Mouse (Mus musculus) intestine, embryonic 16.5 days (tissue): ENCODE data around the gene Fars2. TPM values are rescaled to one million over a fixed set of nuclear protein-coding genes. Genes with fewer than 3 reads are reported as not detected.

Experiments
- ATAC-seq: fragments of 200-750 bp; cut with Nextera tagmentation; 2 replicates; pipeline ENCODE4 v1.8.0; 2017; ENCODE audit warnings: moderate TSS enrichment, moderate library complexity
- H3K27ac ChIP-seq: fragments of 300-500 bp; sonication (generic); 2 replicates; pipeline ENCODE4 v1.5.1; 2014; ENCODE audit warnings: mild to moderate bottlenecking, low read length
- H3K27me3 ChIP-seq: fragments of 300-500 bp; sonication (generic); replicated peaks from 2 replicates; pipeline ENCODE4 v1.6.1; 2014; ENCODE audit warnings: low read length, control low read depth, mixed read lengths; ENCODE audit not compliant: control insufficient read depth, insufficient read depth
- H3K36me3 ChIP-seq: fragments of 300-500 bp; sonication (generic); 2 replicates; pipeline ENCODE4 v1.6.1; 2014; ENCODE audit warnings: low read length, control low read depth; ENCODE audit not compliant: control insufficient read depth, insufficient read depth
- H3K4me1 ChIP-seq: fragments of 300-500 bp; sonication (generic); 2 replicates; pipeline ENCODE4 v1.6.1; 2014; ENCODE audit warnings: low read length, control low read depth, mixed read lengths; ENCODE audit not compliant: control insufficient read depth, insufficient read depth
- H3K4me2 ChIP-seq: fragments of 300-500 bp; sonication (generic); 2 replicates; pipeline ENCODE4 v1.6.1; 2014; ENCODE audit warnings: low read depth, low read length, control low read depth
- H3K4me3 ChIP-seq: fragments of 300-500 bp; sonication (generic); 2 replicates; pipeline ENCODE4 v1.5.1; 2014; ENCODE audit warnings: mild to moderate bottlenecking, low read length
- H3K9ac ChIP-seq: fragments of 300-500 bp; sonication (generic); 2 replicates; pipeline ENCODE4 v1.6.1; 2014; ENCODE audit warnings: low read depth, low read length
- H3K9me3 ChIP-seq: fragments of 300-500 bp; sonication (generic); 2 replicates; pipeline ENCODE4 v1.6.1; 2016; ENCODE audit warnings: low read length, control low read depth; ENCODE audit not compliant: control insufficient read depth
- WGBS: fragments of 180-500 bp; shearing (Covaris S2); extraction: QIAGEN DNeasy Blood & Tissue Kit; methylation state at CpG from one replicate; pipeline ENCODE4 v1.1.7; 2014; 5-methylcytosine and 5-hydroxymethylcytosine counted together
- polyA plus RNA-seq: library from polyadenylated mRNA; unstranded; fragments of >200 nt; fragmentation: Nextera tagmentation; extraction: Ambion mirVana; gene quantifications from 2 replicates; pipeline ENCODE4 v1.2.1, GENCODE M21; 2015

Gene Fars2
- polyA plus RNA-seq, 1 experiment from 2014 or later: 48.2 TPM

DNA sequence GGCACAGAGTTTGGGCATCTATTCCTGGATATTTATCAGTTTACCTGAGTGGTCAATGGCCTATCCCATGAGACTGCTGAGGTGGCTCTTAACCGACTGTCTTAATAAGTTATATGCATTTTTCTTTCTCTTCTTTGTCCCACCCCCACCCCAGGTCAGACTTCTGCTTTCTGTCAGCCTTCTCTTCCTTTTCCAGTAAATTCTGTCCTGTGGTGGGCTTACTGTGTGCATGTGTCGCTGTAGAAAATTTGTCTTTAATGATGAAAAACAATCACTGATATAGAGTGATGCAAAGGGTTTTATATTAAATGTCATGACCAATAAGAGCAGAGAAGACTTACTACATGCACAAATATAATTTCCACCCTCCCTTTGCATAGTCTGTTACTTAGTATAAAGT is 85.3 kb downstream of the Fars2 start:
- Histone ChIP-seq H3K36me3 (no peaks in the 10 kb centered on the region), H3K9me3 (no peaks in the 10 kb centered on the region), H3K4me2 (no peak overlapping the region), H3K4me1 (no peaks in the 10 kb centered on the region), H3K27me3 (no peaks in the 10 kb centered on the region), H3K9ac (no peak overlapping the region), H3K4me3 (no peak overlapping the region), H3K27ac (no peak overlapping the region)
- ATAC-seq: no peak
- 73% methylated on average over 2 of the region's 2 CpGs for WGBS

DNA sequence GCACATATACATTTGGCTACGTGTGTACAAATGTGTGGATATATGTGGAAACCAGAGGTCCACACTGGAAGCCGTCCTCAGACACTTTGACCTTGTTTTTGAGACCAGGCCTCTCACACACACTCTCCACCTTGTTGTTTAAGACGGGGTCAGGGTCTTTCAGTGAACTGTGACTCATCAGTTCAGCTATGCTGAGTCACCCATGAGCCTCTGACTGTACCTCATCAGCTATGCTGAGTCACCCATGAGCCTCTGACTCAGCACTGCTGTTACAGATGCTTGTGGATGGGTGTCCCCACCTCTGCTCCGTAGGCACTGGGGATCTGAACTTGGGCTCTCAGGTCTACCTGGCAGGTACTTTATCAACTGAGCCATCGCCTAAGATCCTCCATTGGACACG is 85.8 kb downstream of the Fars2 start:
- H3K36me3 ChIP-seq: no peaks in the 10 kb centered on the region
- ATAC-seq: peak; percentile 63
- no peak overlapping the region for H3K27ac ChIP-seq
- no peaks in the 10 kb centered on the region for H3K27me3 ChIP-seq
- H3K9me3 ChIP-seq: no peaks in the 10 kb centered on the region
- no peak overlapping the region for H3K9ac ChIP-seq
- H3K4me2 ChIP-seq: no peak overlapping the region
- no peaks in the 10 kb centered on the region for H3K4me1 ChIP-seq
- no peak overlapping the region for H3K4me3 ChIP-seq
- WGBS: 81% methylated on average over 6 of the region's 6 CpGs

DNA sequence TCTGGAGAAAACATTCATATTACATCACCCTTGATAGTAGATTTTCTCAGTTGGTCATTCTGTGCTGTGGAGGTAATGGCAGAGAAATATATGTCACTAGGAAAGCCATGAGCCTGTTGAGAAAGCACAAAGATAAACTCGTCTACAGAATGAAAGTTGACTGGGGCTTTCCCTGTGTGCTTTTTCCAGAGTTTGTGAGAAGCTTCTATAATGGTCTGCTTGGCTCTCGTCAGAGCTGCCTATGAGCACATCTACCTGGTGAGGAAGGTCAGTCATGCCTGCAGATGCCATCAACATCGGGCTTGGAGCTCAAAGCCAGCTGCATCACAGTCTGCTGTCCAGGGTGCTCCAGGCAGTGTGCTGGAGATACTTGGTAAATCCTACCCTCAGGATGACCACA is 87.1 kb downstream of the Fars2 start:
- no peaks in the 10 kb centered on the region for H3K36me3 ChIP-seq
- 82% methylated on average over 3 of the region's 3 CpGs for WGBS
- H3K4me1 ChIP-seq: no peaks in the 10 kb centered on the region
- no peak for ATAC-seq
- no peak overlapping the region for H3K4me2 ChIP-seq
- H3K27me3 ChIP-seq: no peaks in the 10 kb centered on the region
- no peak overlapping the region for H3K9ac ChIP-seq
- no peaks in the 10 kb centered on the region for H3K9me3 ChIP-seq
- H3K4me3 ChIP-seq: no peak overlapping the region
- no peak overlapping the region for H3K27ac ChIP-seq

DNA sequence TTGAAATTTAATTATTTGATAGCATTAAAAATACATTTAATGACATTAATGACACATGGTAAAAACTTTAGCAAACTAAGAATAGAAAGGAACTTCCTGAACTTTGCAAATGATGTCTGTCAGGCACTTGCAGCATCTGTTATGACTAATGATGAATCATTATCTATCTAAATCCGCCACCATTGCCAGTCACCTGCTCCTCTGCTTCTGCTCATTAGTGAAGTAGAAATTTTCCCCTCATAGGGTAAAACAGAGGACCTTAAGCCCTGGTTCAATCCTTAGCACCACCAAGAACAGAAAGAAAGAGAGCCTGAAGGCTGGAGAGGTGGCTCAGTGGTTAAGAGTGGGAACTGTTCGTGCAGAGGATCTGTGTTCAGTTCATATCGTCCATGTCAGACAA is 93.8 kb downstream of the Fars2 start:
- no peaks in the 10 kb centered on the region for H3K4me1 ChIP-seq
- ATAC-seq: no peak
- WGBS: 91% methylated on average over 3 of the region's 3 CpGs

DNA sequence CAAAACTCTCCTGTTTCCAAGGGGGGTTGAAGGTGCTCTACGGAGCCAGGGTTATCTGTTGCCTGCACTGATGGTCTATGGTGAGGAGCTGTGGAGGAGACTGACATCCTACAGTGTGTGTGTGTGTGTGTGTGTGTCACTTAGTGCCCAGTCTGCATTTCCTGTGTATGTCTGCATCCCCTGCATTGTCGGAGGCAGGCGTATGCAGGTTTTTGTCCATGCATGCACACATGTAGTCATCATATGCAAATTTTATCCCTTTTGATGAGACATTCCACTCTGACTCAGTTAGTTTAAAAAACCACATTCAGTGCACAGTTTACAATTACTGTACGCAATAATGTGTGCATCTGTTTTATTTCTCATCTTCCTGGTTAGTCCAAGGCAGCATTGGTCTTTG is 96.8 kb downstream of the Fars2 start:
- Histone ChIP-seq H3K4me2 (no peak overlapping the region), H3K4me3 (no peak overlapping the region), H3K9me3 (no peaks in the 10 kb centered on the region), H3K9ac (no peak overlapping the region), H3K27ac (no peak overlapping the region), H3K36me3 (no peaks in the 10 kb centered on the region), H3K4me1 (no peaks in the 10 kb centered on the region), H3K27me3 (no peaks in the 10 kb centered on the region)
- no peak for ATAC-seq
- 81% methylated on average over 4 of the region's 4 CpGs for WGBS

More for the DNA sequence above, 93.8 kb downstream of the Fars2 start:
- no peaks in the 10 kb centered on the region for H3K9me3 ChIP-seq
- no peaks in the 10 kb centered on the region for H3K27me3 ChIP-seq
- H3K27ac ChIP-seq: no peak overlapping the region
- no peak overlapping the region for H3K4me3 ChIP-seq
- no peak overlapping the region for H3K9ac ChIP-seq
- no peaks in the 10 kb centered on the region for H3K36me3 ChIP-seq
- H3K4me2 ChIP-seq: no peak overlapping the region

DNA sequence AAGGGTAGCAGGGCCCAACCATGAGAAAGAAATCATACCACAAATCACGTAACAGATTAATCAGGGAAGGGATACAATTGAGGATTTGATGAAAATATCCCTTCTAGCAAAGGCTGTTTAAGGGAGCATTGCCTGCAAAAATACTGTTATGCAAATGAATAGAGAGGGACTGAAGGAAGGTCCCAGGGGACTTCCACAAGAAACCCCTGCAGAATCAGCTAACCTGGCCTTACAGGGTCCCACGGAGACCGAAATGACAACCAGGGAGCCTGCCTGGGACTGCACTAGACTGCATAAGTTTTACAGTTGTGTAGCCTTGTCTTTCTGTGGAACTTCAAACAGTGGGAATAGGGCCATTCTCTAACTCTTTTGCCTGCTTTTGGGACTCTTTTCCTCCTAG is 98.8 kb downstream of the Fars2 start:
- WGBS: 94% methylated on average over 3 of the region's 3 CpGs

DNA sequence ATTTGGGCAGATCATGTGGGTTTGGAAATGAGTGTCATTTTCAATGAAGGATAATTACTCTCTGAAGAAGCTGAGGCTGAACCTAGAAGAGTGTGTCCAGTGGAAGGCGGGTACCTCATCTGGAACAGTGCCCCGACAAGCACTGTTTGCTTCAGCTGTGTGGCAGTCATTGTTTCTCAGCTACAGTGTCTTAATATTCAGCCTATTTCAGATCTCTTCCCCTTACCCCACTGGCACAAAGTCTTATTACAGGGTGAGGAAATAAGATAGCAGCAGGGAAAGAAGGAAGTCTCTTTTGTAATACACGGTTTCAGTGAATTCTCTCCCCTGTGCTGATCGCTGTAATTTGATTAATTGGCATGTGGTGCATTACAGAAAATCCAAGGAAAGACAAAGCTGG is 101.1 kb downstream of the Fars2 start:
- H3K4me3 ChIP-seq: no peak overlapping the region
- ATAC-seq: no peak
- H3K9me3 ChIP-seq: no peaks in the 10 kb centered on the region
- no peaks in the 10 kb centered on the region for H3K27me3 ChIP-seq
- no peaks in the 10 kb centered on the region for H3K36me3 ChIP-seq
- H3K4me1 ChIP-seq: no peaks in the 10 kb centered on the region
- H3K27ac ChIP-seq: no peak overlapping the region
- WGBS: 70% methylated on average over 4 of the region's 4 CpGs
- no peak overlapping the region for H3K4me2 ChIP-seq
- no peak overlapping the region for H3K9ac ChIP-seq

More for the DNA sequence above, 98.8 kb downstream of the Fars2 start:
- ATAC-seq: no peak
- H3K36me3 ChIP-seq: no peaks in the 10 kb centered on the region
- no peaks in the 10 kb centered on the region for H3K9me3 ChIP-seq
- H3K9ac ChIP-seq: no peak overlapping the region
- H3K27me3 ChIP-seq: no peaks in the 10 kb centered on the region
- no peak overlapping the region for H3K27ac ChIP-seq
- H3K4me1 ChIP-seq: no peaks in the 10 kb centered on the region
- no peak overlapping the region for H3K4me3 ChIP-seq
- no peak overlapping the region for H3K4me2 ChIP-seq

DNA sequence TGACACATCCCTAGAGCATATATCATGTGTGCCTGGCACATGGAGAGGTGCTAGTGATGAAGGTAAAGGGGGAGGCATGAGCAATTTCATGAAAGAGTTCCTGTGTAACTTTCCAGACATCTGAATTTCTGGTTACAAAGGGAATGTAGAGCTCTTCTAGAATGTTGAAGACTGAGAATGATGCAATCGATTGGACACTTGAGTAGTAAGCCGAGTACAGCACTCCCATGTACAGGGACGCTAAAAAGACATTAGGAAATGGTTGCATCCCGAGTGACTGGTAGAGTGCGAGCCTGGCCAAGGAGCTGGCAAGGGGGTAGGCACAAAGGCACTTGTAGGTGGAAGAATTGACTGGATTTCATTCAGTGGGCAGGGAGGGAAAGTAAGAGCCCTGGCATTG is 102.3 kb downstream of the Fars2 start:
- ATAC-seq: no peak
- H3K36me3 ChIP-seq: no peaks in the 10 kb centered on the region
- H3K9me3 ChIP-seq: no peaks in the 10 kb centered on the region
- no peak overlapping the region for H3K4me3 ChIP-seq
- H3K4me2 ChIP-seq: no peak overlapping the region
- no peaks in the 10 kb centered on the region for H3K27me3 ChIP-seq
- H3K4me1 ChIP-seq: no peaks in the 10 kb centered on the region
- WGBS: 92% methylated on average over 5 of the region's 5 CpGs
- H3K9ac ChIP-seq: no peak overlapping the region
- no peak overlapping the region for H3K27ac ChIP-seq

DNA sequence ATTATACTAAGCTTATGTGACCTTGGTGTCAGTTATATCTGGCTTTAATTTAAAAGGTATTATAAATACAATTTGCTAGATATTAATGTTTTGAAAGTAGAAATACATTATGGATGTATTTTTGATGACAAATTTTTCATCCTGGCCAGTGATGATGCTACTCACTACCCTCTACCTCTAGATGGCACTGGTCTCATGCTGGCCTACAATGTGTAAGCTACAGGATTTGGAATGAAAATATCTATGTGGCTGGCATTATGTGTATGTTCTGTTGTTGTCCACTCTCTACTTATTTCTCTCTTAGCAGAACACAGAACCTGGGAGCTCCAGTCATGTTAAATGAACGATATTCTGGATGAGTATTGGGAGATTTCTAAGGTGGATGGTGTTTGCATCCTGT is 104.7 kb downstream of the Fars2 start:
- 88% methylated on average over 1 of the region's 1 CpGs for WGBS
- H3K4me1 ChIP-seq: no peaks in the 10 kb centered on the region
- H3K27ac ChIP-seq: no peak overlapping the region
- H3K4me2 ChIP-seq: no peak overlapping the region
- H3K27me3 ChIP-seq: no peaks in the 10 kb centered on the region
- no peak overlapping the region for H3K4me3 ChIP-seq
- no peaks in the 10 kb centered on the region for H3K9me3 ChIP-seq
- no peaks in the 10 kb centered on the region for H3K36me3 ChIP-seq
- no peak for ATAC-seq
- H3K9ac ChIP-seq: no peak overlapping the region

DNA sequence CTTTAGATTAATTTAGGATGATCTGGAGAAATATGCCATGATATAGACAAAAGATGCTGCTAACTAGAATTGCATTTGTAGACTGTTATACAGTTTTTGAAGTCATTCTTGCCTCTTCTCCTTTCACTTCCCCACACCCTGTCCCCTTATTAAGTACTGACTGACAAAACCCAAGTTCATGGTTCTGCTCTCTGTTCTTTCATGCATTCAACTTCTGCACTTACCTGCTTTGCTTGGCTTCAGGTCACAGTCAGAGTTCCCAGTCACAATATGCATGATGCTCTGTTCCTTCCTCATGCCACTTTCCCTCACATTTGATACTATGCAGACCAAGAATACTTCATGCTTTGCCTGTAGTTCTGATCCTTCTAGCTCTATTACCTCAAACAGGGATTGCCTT is 105.5 kb downstream of the Fars2 start:
- Histone ChIP-seq H3K9me3 (no peaks in the 10 kb centered on the region), H3K4me3 (no peak overlapping the region), H3K4me2 (no peak overlapping the region), H3K9ac (no peak overlapping the region), H3K27me3 (no peaks in the 10 kb centered on the region), H3K36me3 (no peaks in the 10 kb centered on the region), H3K4me1 (no peaks in the 10 kb centered on the region), H3K27ac (no peak overlapping the region)
- no peak for ATAC-seq
